Mouse (Mus musculus): ENCODE measurements around the gene Plin4. TPM values are rescaled to one million over a fixed set of nuclear protein-coding genes. Genes with fewer than 3 reads are reported as not detected.
"Not testable (repeated sequence)": the region's sequence is repeated elsewhere in the genome, so short reads cannot be mapped to it uniquely, and the experiment has no call there.

The Plin4 gene
- polyA plus RNA-seq, 1 experiment from 2014 or later = 7.1 TPM

GRCm38 (mm10) chr17:56080781-56081585 lies 28.6 kb downstream of the Plin4 start:
- H3K27me3 ChIP-seq = no peaks in the 10 kb centered on the region
- TF ChIP-seq CTCF (IDR thresholded peaks at IDR 0.05) = no peak
- ATAC-seq = peak; percentile 41
- in situ Hi-C loops (cut with MboI; ENCODE audit: low pct_unique_long_range_greater_than_20kb) = no loop called here
- ChIA-PET POLR2A (interaction anchor here (1.1 kb wide), 1 partner anchor 10 kb away, joined by 3 read pairs; no protein-coding TSS in a partner anchor), CTCF (interaction anchor here (1.1 to 1.3 kb wide), 2 partner anchors 9 to 10 kb away, joined by 3 read pairs; no protein-coding TSS in a partner anchor)
- DNase-seq (ENCODE audit: low read depth, low spot score) = peak; percentile 44

- DNase-seq (ENCODE audit: low read depth, low spot score) = no peak
- ChIA-PET POLR2A (no interaction called here), CTCF (interaction anchor here (1.3 kb wide), 1 partner anchor 43 kb away, joined by 5 read pairs; the partner anchor contains the start of gene Sh3gl1)
Observed at GRCm38 (mm10) chr17:56079921-56080320, 29.7 kb downstream of the Plin4 start.

GRCm38 (mm10) chr17:56078880-56079795 lies 30.5 kb downstream of the Plin4 start, which contains the start of gene Hdgfl2:
TSS of gene Hdgfl2 (plus strand) at chr17:56079634.
- POLR2A ChIA-PET = interaction anchor here (1.0 kb wide), 1 partner anchor 70 kb away, joined by 3 read pairs; no protein-coding TSS in a partner anchor
- CTCF ChIA-PET = interaction anchor here (1.0 to 1.7 kb wide), 5 partner anchors 11 to 245 kb away, joined by 3 to 5 read pairs (median 3); partner anchors contain the start of gene Sh3gl1
- peak; percentile 99 for DNase-seq (ENCODE audit: low read depth, low spot score)
- no peak for TF ChIP-seq CTCF (IDR thresholded peaks at IDR 0.05)
- in situ Hi-C loops (cut with MboI; ENCODE audit: low pct_unique_long_range_greater_than_20kb) = no loop called here
- ATAC-seq = peak; percentile 80
- no peaks in the 10 kb centered on the region for H3K27me3 ChIP-seq

More at GRCm38 (mm10) chr17:56079921-56080320, 29.7 kb downstream of the Plin4 start:
- no peak for TF ChIP-seq CTCF (IDR thresholded peaks at IDR 0.05)
- no peaks in the 10 kb centered on the region for H3K27me3 ChIP-seq
- in situ Hi-C loops (cut with MboI; ENCODE audit: low pct_unique_long_range_greater_than_20kb) = no loop called here
- ATAC-seq = no peak

- ATAC-seq; H3K27me3 ChIP-seq; DNase-seq (ENCODE audit: low read depth, low spot score); in situ Hi-C loops (cut with MboI; ENCODE audit: low pct_unique_long_range_greater_than_20kb): not testable (repeated sequence)
- ChIA-PET CTCF (interaction anchor here (1.0 to 1.7 kb wide), 6 partner anchors 10 to 246 kb away, joined by 3 to 5 read pairs (median 4); partner anchors contain the start of gene Sh3gl1), POLR2A (interaction anchor here (0.8 to 1.0 kb wide), 2 partner anchors 41 to 69 kb away, joined by 3 read pairs; no protein-coding TSS in a partner anchor)
Observed at GRCm38 (mm10) chr17:56078361-56078760, 31.2 kb downstream of the Plin4 start.

- no peak for TF ChIP-seq CTCF (IDR thresholded peaks at IDR 0.05)
- ChIA-PET CTCF (interaction anchor here (0.8 to 1.7 kb wide), 4 partner anchors 9 to 63 kb away, joined by 3 to 5 read pairs (median 4); partner anchors contain the start of gene Sh3gl1), POLR2A (interaction anchor here (0.8 kb wide), 1 partner anchor 40 kb away, joined by 3 read pairs; no protein-coding TSS in a partner anchor)
- in situ Hi-C loops (cut with MboI; ENCODE audit: low pct_unique_long_range_greater_than_20kb) = no loop called here
- no peak for DNase-seq (ENCODE audit: low read depth, low spot score)
- no peak for ATAC-seq
- H3K27me3 ChIP-seq = no peaks in the 10 kb centered on the region
Observed at GRCm38 (mm10) chr17:56077523-56077922, 32.1 kb downstream of the Plin4 start.

- in situ Hi-C loops (cut with MboI; ENCODE audit: low pct_unique_long_range_greater_than_20kb) = no loop called here
- ATAC-seq (peak; percentile 33), DNase-seq (ENCODE audit: low read depth, low spot score) (peak; percentile 67)
- no peak for TF ChIP-seq CTCF (IDR thresholded peaks at IDR 0.05)
- ChIA-PET CTCF (interaction anchor here (1.2 kb wide), 1 partner anchor 66 kb away, joined by 4 read pairs; no protein-coding TSS in a partner anchor), POLR2A (no interaction called here)
- H3K27me3 ChIP-seq = no peaks in the 10 kb centered on the region
Observed at GRCm38 (mm10) chr17:56074827-56075208, 34.8 kb downstream of the Plin4 start, which contains the start of gene Ubxn6. TSS of gene Ubxn6 (minus strand) at chr17:56075028.

- POLR2A ChIA-PET = interaction anchor here (0.6 kb wide), 1 partner anchor 1145 kb away, joined by 3 read pairs; no protein-coding TSS in a partner anchor
- H3K27me3 ChIP-seq = no peaks in the 10 kb centered on the region
- in situ Hi-C loops (cut with MboI; ENCODE audit: low pct_unique_long_range_greater_than_20kb) = no loop called here
- DNase-seq (ENCODE audit: low read depth, low spot score) (no peak), ATAC-seq (peak; percentile 42)
- no peak for TF ChIP-seq CTCF (IDR thresholded peaks at IDR 0.05)
- CTCF ChIA-PET = interaction anchor here (1.2 kb wide), 1 partner anchor 66 kb away, joined by 4 read pairs; no protein-coding TSS in a partner anchor
Observed at GRCm38 (mm10) chr17:56074097-56074826, 35.3 kb downstream of the Plin4 start.

GRCm38 (mm10) chr17:56072243-56072642 lies 37.4 kb downstream of the Plin4 start:
- POLR2A ChIA-PET = no interaction called here
- in situ Hi-C loops (cut with MboI; ENCODE audit: low pct_unique_long_range_greater_than_20kb) = no loop called here
- H3K27me3 ChIP-seq = no peaks in the 10 kb centered on the region
- DNase-seq (ENCODE audit: low read depth, low spot score) (no peak), ATAC-seq (no peak)
- no peak for TF ChIP-seq CTCF (IDR thresholded peaks at IDR 0.05)
- CTCF ChIA-PET = interaction anchor here (1.8 kb wide), 1 partner anchor 12 kb away, joined by 8 read pairs; no protein-coding TSS in a partner anchor

GRCm38 (mm10) chr17:56071126-56071525 lies 38.5 kb downstream of the Plin4 start:
- ChIA-PET POLR2A (no interaction called here), CTCF (interaction anchor here (1.2 to 1.8 kb wide), 3 partner anchors 10 to 14 kb away, joined by 3 to 8 read pairs (median 3); no protein-coding TSS in a partner anchor)
- no peak for TF ChIP-seq CTCF (IDR thresholded peaks at IDR 0.05)
- ATAC-seq (no peak), DNase-seq (ENCODE audit: low read depth, low spot score) (no peak)
- in situ Hi-C loops (cut with MboI; ENCODE audit: low pct_unique_long_range_greater_than_20kb) = no loop called here
- no peaks in the 10 kb centered on the region for H3K27me3 ChIP-seq
